Mouse (Mus musculus): ENCODE measurements around the gene Gba2.

Gene Gba2

GRCm38 (mm10) chr4:43580721-43581120 lies 2.0 kb upstream of the Gba2 start:
- no peak for DNase-seq

GRCm38 (mm10) chr4:43579731-43580130 lies 1.1 kb upstream of the Gba2 start:
- DNase-seq: no peak

- DNase-seq: peak in 1 of 2 experiments; percentile 23
These were observed 583 bp upstream of the Gba2 start for GRCm38 (mm10) chr4:43579256-43579655.

GRCm38 (mm10) chr4:43577237-43577881 lies 1.3 kb downstream of the Gba2 start:
- DNase-seq: no peak

GRCm38 (mm10) chr4:43575356-43575755 lies 3.3 kb downstream of the Gba2 start:
- no peak for DNase-seq

GRCm38 (mm10) chr4:43573561-43573960 lies 5.1 kb downstream of the Gba2 start:
- no peak for DNase-seq

- no peak for DNase-seq
These were observed 7.2 kb downstream of the Gba2 start for GRCm38 (mm10) chr4:43571395-43572045.

GRCm38 (mm10) chr4:43567140-43567539 lies 11.5 kb downstream of the Gba2 start:
- no peak for DNase-seq

- DNase-seq: no peak
These were observed 14.4 kb downstream of the Gba2 start for GRCm38 (mm10) chr4:43564231-43564630.

- DNase-seq: no peak
These were observed 15.1 kb downstream of the Gba2 start for GRCm38 (mm10) chr4:43563601-43563875.

- no peak for DNase-seq
These were observed 15.7 kb downstream of the Gba2 start for GRCm38 (mm10) chr4:43562769-43563600.

- DNase-seq: peak; percentile 94 to 97
These were observed 16.5 kb downstream of the Gba2 start, which contains the start of the genes Creb3 and Tln1 for GRCm38 (mm10) chr4:43561997-43562768. Gene Creb3 (plus strand): TSS chr4:43562332. Gene Tln1 (minus strand): TSS chr4:43562691.

GRCm38 (mm10) chr4:43561436-43561996 lies 17.2 kb downstream of the Gba2 start:
- DNase-seq: no peak

- no peak for DNase-seq
These were observed 17.7 kb downstream of the Gba2 start for GRCm38 (mm10) chr4:43560976-43561375.

GRCm38 (mm10) chr4:43560243-43560611 lies 18.4 kb downstream of the Gba2 start:
- DNase-seq: peak; percentile 65 to 72

GRCm38 (mm10) chr4:43559519-43560242 lies 19.0 kb downstream of the Gba2 start:
- DNase-seq: no peak

GRCm38 (mm10) chr4:43558631-43559356 lies 19.9 kb downstream of the Gba2 start:
- peak; percentile 87 to 93 for DNase-seq

- DNase-seq: peak in 1 of 2 experiments; percentile 24
These were observed 20.5 kb downstream of the Gba2 start for GRCm38 (mm10) chr4:43558028-43558630.

- DNase-seq: no peak
These were observed 22.7 kb downstream of the Gba2 start for GRCm38 (mm10) chr4:43555926-43556325.

GRCm38 (mm10) chr4:43553891-43554290 lies 24.8 kb downstream of the Gba2 start:
- DNase-seq: no peak

- no peak for DNase-seq
These were observed 26.2 kb downstream of the Gba2 start for GRCm38 (mm10) chr4:43552437-43552836.
